14 mouse cellular contexts compared by ENCODE assay signal in the genomic region with DNA sequence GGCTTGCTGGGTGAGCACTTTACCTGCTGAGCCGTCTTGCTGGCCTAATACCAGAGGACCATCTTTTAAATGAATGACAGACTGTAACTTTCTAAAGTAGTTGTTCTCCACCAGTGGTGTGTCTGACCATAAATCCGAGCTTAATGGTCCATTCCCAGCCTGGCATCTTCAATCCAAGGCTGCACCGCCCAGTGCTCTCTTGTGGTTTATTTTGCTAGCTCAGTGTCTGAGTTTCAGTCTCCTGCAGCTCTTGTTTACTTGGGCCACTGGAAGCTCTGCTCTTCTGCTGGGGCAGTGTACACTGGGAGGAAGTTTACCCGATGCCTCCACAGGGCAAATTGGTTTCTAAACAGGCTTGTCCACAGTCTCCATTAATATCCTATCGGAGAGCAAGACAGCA.
"Had no signal": no experiment of that assay in that cellular context is flagged by ENCODE, and none has a peak within 500 bp of the region (broad histone marks: within the 10 kb centered on the region; RNA-seq: fewer than 3 reads in every experiment).

No protein-coding gene starts in this region.

- H3K27me3 ChIP-seq: liver, embryonic 15.5 days; stomach, embryonic 15.5 days had no signal

- H3K9me3 ChIP-seq: limb, embryonic 10.5 days; liver, embryonic 15.5 days; stomach, embryonic 15.5 days had no signal

- H3K4me2 ChIP-seq: liver, embryonic 11.5 days; liver, embryonic 15.5 days; stomach, embryonic 15.5 days had no signal

- H3K36me3 ChIP-seq: limb, embryonic 10.5 days; liver, embryonic 15.5 days; stomach, embryonic 15.5 days had no signal

- H3K9ac ChIP-seq: liver, embryonic 15.5 days; stomach, embryonic 15.5 days had no signal

- ATAC-seq: inflammation-experienced regulatory T-cells, adult 6 months; intestine, postnatal 0 days; lung, postnatal 0 days had no signal

- H3K27ac ChIP-seq: left cerebral cortex, adult 2 months; limb, embryonic 10.5 days; liver, embryonic 15.5 days; stomach, embryonic 15.5 days had no signal

- DNase-seq: kidney, adult 9 months; lung, adult 2 months; lung, postnatal 36 days; right cerebral cortex, postnatal 14 days; thymus, adult 2 months; thymus, postnatal 25 days had no signal

- H3K4me1 ChIP-seq: limb, embryonic 10.5 days; liver, embryonic 15.5 days had no signal

- H3K4me3 ChIP-seq: left cerebral cortex, adult 2 months; limb, embryonic 10.5 days; liver, embryonic 15.5 days; stomach, embryonic 15.5 days had no signal
